Mouse (Mus musculus) lung, embryonic 15.5 days (tissue): ENCODE results near the gene Abhd2. TPM values are rescaled to one million over a fixed set of nuclear protein-coding genes. Genes with fewer than 3 reads are reported as not detected.

Experiments used
- ATAC-seq: fragments of 200-750 bp; cut with Nextera tagmentation; 2 replicates; pipeline ENCODE4 v1.8.0; 2017; ENCODE audit warnings: moderate number of reproducible peaks, borderline replicate concordance; ENCODE audit not compliant: low FRiP score, low TSS enrichment; ENCODE audit errors: extremely low read depth
- H3K27ac ChIP-seq: fragments of 300-500 bp; sonication (generic); 2 replicates; pipeline ENCODE4 v1.5.1; 2015; ENCODE audit warnings: moderate library complexity, mild to moderate bottlenecking, inconsistent platforms
- H3K27me3 ChIP-seq: fragments of 300-500 bp; sonication (generic); 2 replicates; pipeline ENCODE4 v1.6.1; 2015; ENCODE audit warnings: inconsistent platforms
- H3K36me3 ChIP-seq: fragments of 300-500 bp; sonication (generic); 2 replicates; pipeline ENCODE4 v1.6.1; 2015; ENCODE audit warnings: inconsistent platforms
- H3K4me1 ChIP-seq: fragments of 300-500 bp; sonication (generic); 2 replicates; pipeline ENCODE4 v1.6.1; 2015; ENCODE audit warnings: inconsistent platforms
- H3K4me2 ChIP-seq: fragments of 300-500 bp; sonication (generic); 2 replicates; pipeline ENCODE4 v1.6.1; 2015; ENCODE audit warnings: inconsistent platforms, mild to moderate bottlenecking, moderate library complexity
- H3K4me3 ChIP-seq: fragments of 300-500 bp; sonication (generic); 2 replicates; pipeline ENCODE4 v1.5.1; 2015; ENCODE audit warnings: mild to moderate bottlenecking, inconsistent platforms
- H3K9ac ChIP-seq: fragments of 300-500 bp; sonication (generic); 2 replicates; pipeline ENCODE4 v1.6.1; 2015; ENCODE audit warnings: inconsistent platforms
- H3K9me3 ChIP-seq: fragments of 300-500 bp; sonication (generic); 2 replicates; pipeline ENCODE4 v1.6.1; 2016; ENCODE audit warnings: inconsistent platforms
- WGBS: fragments of 180-500 bp; shearing (Covaris S2); methylation state at CpG from one replicate; pipeline ENCODE4 v1.1.7; 2015; 5-methylcytosine and 5-hydroxymethylcytosine counted together
- polyA plus RNA-seq: library from polyadenylated mRNA; unstranded; fragments of >200 nt; fragmentation: Nextera tagmentation; extraction: Ambion mirVana; gene quantifications from 2 replicates; pipeline ENCODE4 v1.2.1, GENCODE M21; 2015

The Abhd2 gene
- polyA plus RNA-seq, 1 experiment from 2014 or later: 17.1 TPM

GRCm38 (mm10) chr7:79392860-79393513 is 120.0 kb downstream of the Abhd2 start:
- Histone ChIP-seq H3K36me3 (no peaks in the 10 kb centered on the region; the same call in 1 of the 2 replicates), H3K9ac (peak overlapping the region; percentile 80; the same call in 1 of the 2 replicates), H3K27me3 (no peaks in the 10 kb centered on the region), H3K4me1 (peaks cover 10% of the 10 kb centered on the region; the same call in 1 of the 2 replicates), H3K27ac (peak overlapping the region; percentile 90), H3K9me3 (no peaks in the 10 kb centered on the region), H3K4me2 (peak overlapping the region; percentile 96), H3K4me3 (peak overlapping the region; percentile 87)
- 43% methylated on average over 9 of the region's 9 CpGs for WGBS
- ATAC-seq: peak; percentile 29; the same call in 1 of the 2 replicates

GRCm38 (mm10) chr7:79393924-79394323 is 120.9 kb downstream of the Abhd2 start:
- H3K36me3 ChIP-seq: no peaks in the 10 kb centered on the region; the same call in 1 of the 2 replicates
- no peak for ATAC-seq
- no peaks in the 10 kb centered on the region for H3K27me3 ChIP-seq
- H3K4me2 ChIP-seq: no peak overlapping the region
- H3K9me3 ChIP-seq: no peaks in the 10 kb centered on the region
- H3K4me3 ChIP-seq: no peak overlapping the region
- 96% methylated on average over 7 of the region's 7 CpGs for WGBS
- H3K27ac ChIP-seq: no peak overlapping the region
- H3K4me1 ChIP-seq: peaks cover 10% of the 10 kb centered on the region; the same call in 1 of the 2 replicates
- no peak overlapping the region for H3K9ac ChIP-seq

GRCm38 (mm10) chr7:79394666-79395065 is 121.7 kb downstream of the Abhd2 start:
- WGBS: 81% methylated on average over 7 of the region's 7 CpGs
- no peaks in the 10 kb centered on the region; the same call in 1 of the 2 replicates for H3K36me3 ChIP-seq
- ATAC-seq: no peak
- no peak overlapping the region for H3K27ac ChIP-seq
- no peak overlapping the region for H3K4me3 ChIP-seq
- no peak overlapping the region for H3K9ac ChIP-seq
- H3K9me3 ChIP-seq: no peaks in the 10 kb centered on the region
- H3K27me3 ChIP-seq: no peaks in the 10 kb centered on the region
- no peak overlapping the region for H3K4me2 ChIP-seq
- H3K4me1 ChIP-seq: peaks cover 10% of the 10 kb centered on the region; the same call in 1 of the 2 replicates

GRCm38 (mm10) chr7:79395186-79395585 is 122.2 kb downstream of the Abhd2 start:
- no peak for ATAC-seq
- H3K4me2 ChIP-seq: no peak overlapping the region
- no peaks in the 10 kb centered on the region for H3K27me3 ChIP-seq
- 77% methylated on average over 7 of the region's 7 CpGs for WGBS
- peaks cover 10% of the 10 kb centered on the region; the same call in 1 of the 2 replicates for H3K4me1 ChIP-seq
- no peak overlapping the region for H3K4me3 ChIP-seq
- H3K9me3 ChIP-seq: no peaks in the 10 kb centered on the region
- H3K36me3 ChIP-seq: no peaks in the 10 kb centered on the region; the same call in 1 of the 2 replicates
- H3K27ac ChIP-seq: no peak overlapping the region
- no peak overlapping the region for H3K9ac ChIP-seq

GRCm38 (mm10) chr7:79397446-79397963 is 124.5 kb downstream of the Abhd2 start:
- Histone ChIP-seq H3K9me3 (no peaks in the 10 kb centered on the region), H3K4me3 (no peak overlapping the region), H3K36me3 (no peaks in the 10 kb centered on the region; the same call in 1 of the 2 replicates), H3K27me3 (no peaks in the 10 kb centered on the region), H3K4me2 (no peak overlapping the region), H3K9ac (no peak overlapping the region), H3K27ac (no peak overlapping the region), H3K4me1 (peaks cover 5% of the 10 kb centered on the region; the same call in 1 of the 2 replicates)
- WGBS: 73% methylated on average over 10 of the region's 10 CpGs
- no peak for ATAC-seq

GRCm38 (mm10) chr7:79398426-79398825 is 125.4 kb downstream of the Abhd2 start:
- Histone ChIP-seq H3K27me3 (no peaks in the 10 kb centered on the region), H3K4me2 (no peak overlapping the region), H3K9ac (no peak overlapping the region), H3K36me3 (no peaks in the 10 kb centered on the region; the same call in 1 of the 2 replicates), H3K27ac (no peak overlapping the region), H3K4me1 (no peaks in the 10 kb centered on the region), H3K9me3 (no peaks in the 10 kb centered on the region), H3K4me3 (no peak overlapping the region)
- WGBS: 58% methylated on average over 8 of the region's 8 CpGs
- no peak for ATAC-seq

- WGBS: 61% methylated on average over 12 of the region's 12 CpGs
- no peak overlapping the region for H3K4me2 ChIP-seq
- ATAC-seq: no peak
- H3K4me1 ChIP-seq: no peaks in the 10 kb centered on the region
- no peak overlapping the region for H3K27ac ChIP-seq
- no peaks in the 10 kb centered on the region for H3K27me3 ChIP-seq
- H3K36me3 ChIP-seq: no peaks in the 10 kb centered on the region; the same call in 1 of the 2 replicates
- H3K4me3 ChIP-seq: no peak overlapping the region
- H3K9ac ChIP-seq: no peak overlapping the region
- no peaks in the 10 kb centered on the region for H3K9me3 ChIP-seq
Measured at GRCm38 (mm10) chr7:79398971-79399370, 126.0 kb downstream of the Abhd2 start.

- H3K36me3 ChIP-seq: no peaks in the 10 kb centered on the region; the same call in 1 of the 2 replicates
- no peaks in the 10 kb centered on the region for H3K27me3 ChIP-seq
- ATAC-seq: no peak
- WGBS: 82% methylated on average over 3 of the region's 3 CpGs
- H3K27ac ChIP-seq: no peak overlapping the region
- no peaks in the 10 kb centered on the region for H3K9me3 ChIP-seq
- no peak overlapping the region for H3K4me2 ChIP-seq
- H3K4me3 ChIP-seq: no peak overlapping the region
- no peaks in the 10 kb centered on the region for H3K4me1 ChIP-seq
- H3K9ac ChIP-seq: no peak overlapping the region
Measured at GRCm38 (mm10) chr7:79400296-79400695, 127.3 kb downstream of the Abhd2 start.

- no peak overlapping the region for H3K9ac ChIP-seq
- no peak overlapping the region for H3K4me3 ChIP-seq
- no peaks in the 10 kb centered on the region for H3K4me1 ChIP-seq
- no peak overlapping the region for H3K4me2 ChIP-seq
- H3K27ac ChIP-seq: no peak overlapping the region
- H3K27me3 ChIP-seq: no peaks in the 10 kb centered on the region
- no peaks in the 10 kb centered on the region for H3K9me3 ChIP-seq
- 81% methylated on average over 18 of the region's 18 CpGs for WGBS
- no peak for ATAC-seq
- H3K36me3 ChIP-seq: no peaks in the 10 kb centered on the region; the same call in 1 of the 2 replicates
Measured at GRCm38 (mm10) chr7:79414449-79415375, 141.7 kb downstream of the Abhd2 start.
